Mouse (Mus musculus): ENCODE data around the gene Tsc22d1. TPM values are rescaled to one million over a fixed set of nuclear protein-coding genes. Genes with fewer than 3 reads are reported as not detected.
A peak's percentile ranks its signal among the peaks of the same experiment; 100 is the strongest.

Gene Tsc22d1
- polyA plus RNA-seq, 1 experiment from 2014 or later: 674 TPM

DNA sequence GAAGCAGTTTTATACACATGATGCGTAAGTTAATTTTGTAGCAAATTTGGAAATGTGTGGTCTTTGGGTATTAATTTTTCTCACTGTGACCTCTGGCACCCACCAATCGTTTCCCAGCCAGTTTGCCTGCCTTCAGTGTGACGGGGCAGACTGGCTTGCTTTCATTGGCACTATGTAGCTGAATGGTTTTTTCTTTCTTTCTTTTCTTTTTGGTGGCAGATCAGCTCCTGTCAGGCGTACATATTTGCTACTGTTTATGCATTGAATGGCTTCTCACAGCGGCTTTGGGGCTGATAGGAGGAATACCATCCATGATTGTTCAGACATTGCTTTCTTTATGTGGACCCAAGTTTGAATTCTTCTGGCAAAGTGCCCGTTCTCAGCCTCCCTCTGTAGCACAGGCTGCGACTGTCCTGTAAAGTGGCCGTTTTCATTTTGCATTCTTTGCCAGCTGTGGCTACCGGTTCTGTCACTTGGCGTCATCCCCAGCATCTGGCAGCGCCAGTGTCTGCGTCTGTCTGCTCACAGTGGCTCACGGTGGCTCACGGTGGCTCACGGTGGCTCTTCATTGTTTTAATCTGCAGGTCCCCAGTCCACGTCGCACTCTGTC, 38.1 kb downstream of the Tsc22d1 start:
- ATAC-seq (ENCODE audit: low FRiP score): peak; percentile 65; the same call in 1 of the 2 replicates
- 47% methylated on average over 17 of the region's 17 CpGs for WGBS
- Histone ChIP-seq H3K27ac (peak overlapping the region; percentile 70), H3K4me3 (no peak overlapping the region), H3K9me3 (no peaks in the 10 kb centered on the region), H3K4me2 (no peak overlapping the region), H3K27me3 (no peaks in the 10 kb centered on the region), H3K36me3 (peaks cover 12% of the 10 kb centered on the region), H3K4me1 (replicated peaks) (peaks cover 30% of the 10 kb centered on the region), H3K9ac (no peak overlapping the region)

DNA sequence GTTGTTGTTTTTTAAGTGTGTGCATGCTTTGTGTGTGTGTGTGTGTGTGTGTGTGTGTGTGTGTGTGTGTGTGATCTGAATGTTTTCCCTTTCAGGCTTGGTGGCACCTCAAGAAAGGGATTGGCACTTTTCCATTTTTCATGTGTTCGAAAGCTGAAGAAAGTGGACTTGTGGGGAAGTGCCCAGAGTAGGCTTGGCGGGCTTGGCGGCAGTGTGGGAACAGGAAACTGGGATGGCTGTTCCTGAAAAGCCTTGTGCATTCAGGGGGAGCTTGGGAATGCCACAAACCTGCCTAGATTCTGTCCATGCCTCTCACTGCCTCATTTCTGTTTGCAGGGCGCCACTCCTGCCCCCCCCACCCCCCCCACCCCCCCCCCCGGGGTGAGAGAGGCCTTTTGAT, 39.9 kb downstream of the Tsc22d1 start:
- Histone ChIP-seq H3K4me2 (no peak overlapping the region), H3K27ac (0 out of 2 replicates have a peak overlapping the region, but pooled peaks have one; percentile 18), H3K9ac (no peak overlapping the region), H3K27me3 (no peaks in the 10 kb centered on the region), H3K4me1 (replicated peaks) (peaks cover 28% of the 10 kb centered on the region), H3K9me3 (no peaks in the 10 kb centered on the region), H3K4me3 (no peak overlapping the region), H3K36me3 (peaks cover 15% of the 10 kb centered on the region)
- ATAC-seq (ENCODE audit: low FRiP score): no peak
- 63% methylated on average over 5 of the region's 5 CpGs for WGBS

DNA sequence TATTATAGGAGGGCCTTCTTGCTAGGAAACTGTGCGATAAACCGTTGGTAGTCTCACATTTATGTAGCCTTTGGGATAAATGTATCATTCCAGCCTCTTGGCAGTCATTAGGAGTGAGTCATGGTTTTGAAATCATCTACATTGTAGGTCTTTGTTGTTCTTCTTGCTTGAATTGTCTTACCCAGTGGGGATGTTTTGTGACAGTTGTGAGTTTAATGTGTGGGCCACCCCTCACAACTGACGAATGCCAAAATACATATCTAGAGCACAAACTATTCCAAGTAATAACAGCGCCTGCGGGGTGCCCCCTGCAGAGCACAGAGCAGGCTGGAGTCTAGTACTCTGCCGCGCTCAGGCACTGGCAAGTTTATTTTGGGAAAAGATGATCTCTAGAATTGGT, 40.4 kb downstream of the Tsc22d1 start:
- Histone ChIP-seq H3K4me1 (replicated peaks) (peaks cover 29% of the 10 kb centered on the region), H3K4me2 (no peak overlapping the region), H3K36me3 (peaks cover 14% of the 10 kb centered on the region), H3K27me3 (no peaks in the 10 kb centered on the region), H3K9ac (no peak overlapping the region), H3K9me3 (no peaks in the 10 kb centered on the region), H3K4me3 (no peak overlapping the region), H3K27ac (no peak overlapping the region)
- no peak for ATAC-seq (ENCODE audit: low FRiP score)
- WGBS: 76% methylated on average over 7 of the region's 7 CpGs

DNA sequence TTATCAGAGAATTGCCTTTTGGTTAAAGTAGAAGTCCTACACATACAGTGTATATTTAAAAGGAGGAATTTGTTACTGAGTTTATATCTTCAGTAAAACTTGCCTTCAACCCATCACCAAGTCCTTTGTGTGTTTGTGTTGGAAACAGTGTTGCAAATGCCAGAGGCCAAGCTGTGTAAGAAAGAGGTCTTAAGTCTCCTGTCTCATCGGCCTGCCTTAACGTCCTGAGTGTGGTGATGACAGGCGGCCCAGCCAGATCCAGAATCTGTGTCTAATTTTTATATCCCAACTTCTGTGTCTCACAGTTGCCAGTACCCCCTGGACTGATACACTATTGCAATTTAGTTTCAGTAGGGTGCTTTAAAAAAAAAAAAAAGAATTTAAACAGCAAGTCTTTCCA, 42.9 kb downstream of the Tsc22d1 start:
- 87% methylated on average over 3 of the region's 3 CpGs for WGBS
- H3K9me3 ChIP-seq: no peaks in the 10 kb centered on the region
- ATAC-seq (ENCODE audit: low FRiP score): no peak
- H3K4me1 ChIP-seq (replicated peaks): peaks cover 29% of the 10 kb centered on the region
- peaks cover 10% of the 10 kb centered on the region for H3K36me3 ChIP-seq
- H3K4me3 ChIP-seq: no peak overlapping the region
- H3K27me3 ChIP-seq: no peaks in the 10 kb centered on the region
- no peak overlapping the region for H3K9ac ChIP-seq
- H3K4me2 ChIP-seq: no peak overlapping the region
- no peak overlapping the region for H3K27ac ChIP-seq

DNA sequence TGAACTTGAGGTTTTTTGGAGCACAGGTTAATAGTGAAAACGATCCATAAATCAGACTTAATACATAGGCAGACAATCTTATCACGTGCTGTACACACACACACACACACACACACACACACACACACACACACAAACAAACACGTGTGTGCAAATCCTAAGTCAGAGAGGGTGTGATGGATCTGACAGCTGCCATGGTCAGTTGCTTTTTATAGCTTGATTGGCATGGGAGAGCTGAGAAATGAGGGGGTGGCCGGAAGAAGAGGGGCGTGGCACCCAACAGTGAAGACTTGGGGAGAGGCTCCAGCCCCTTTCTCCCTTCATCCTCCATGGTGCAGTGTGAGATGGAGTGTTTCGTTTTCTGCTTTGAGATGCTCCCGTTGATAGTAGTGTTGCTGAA, 45.4 kb downstream of the Tsc22d1 start:
- WGBS: 79% methylated on average over 7 of the region's 7 CpGs
- H3K4me3 ChIP-seq: no peak overlapping the region
- no peak overlapping the region for H3K4me2 ChIP-seq
- H3K27ac ChIP-seq: no peak overlapping the region
- peaks cover 24% of the 10 kb centered on the region for H3K4me1 ChIP-seq (replicated peaks)
- no peak for ATAC-seq (ENCODE audit: low FRiP score)
- no peak overlapping the region for H3K9ac ChIP-seq
- peaks cover 10% of the 10 kb centered on the region for H3K36me3 ChIP-seq
- H3K27me3 ChIP-seq: no peaks in the 10 kb centered on the region
- H3K9me3 ChIP-seq: no peaks in the 10 kb centered on the region

DNA sequence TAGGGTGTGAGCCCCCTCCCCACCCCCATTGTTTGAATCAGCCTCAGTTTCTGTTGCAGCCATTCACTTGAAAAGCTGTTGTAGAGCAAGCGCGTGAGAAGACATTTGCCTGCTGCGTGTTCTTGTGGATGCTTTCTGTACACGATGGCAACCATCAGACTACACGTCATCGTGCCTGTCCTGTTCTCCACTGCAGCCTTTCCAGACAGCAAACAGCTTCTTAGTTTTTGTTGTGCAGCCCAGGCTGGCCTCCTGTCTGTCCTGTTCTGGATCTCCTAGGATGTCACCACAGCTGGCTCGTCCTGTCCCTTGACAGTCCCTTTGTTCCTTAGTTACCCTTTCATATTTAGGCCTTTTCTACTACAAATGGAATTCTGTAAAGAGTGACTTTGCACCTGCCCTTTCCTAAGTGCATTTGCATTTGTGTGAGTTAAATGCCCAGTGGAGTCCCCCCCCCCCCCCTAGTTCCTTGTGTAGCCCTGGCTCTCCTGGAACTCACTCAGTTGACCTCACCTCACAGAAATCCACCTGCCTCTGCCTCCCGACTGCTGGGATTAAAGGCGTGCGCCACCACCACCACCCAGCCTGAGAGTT, 46.5 kb downstream of the Tsc22d1 start:
- 64% methylated on average over 10 of the region's 10 CpGs for WGBS
- Histone ChIP-seq H3K4me1 (replicated peaks) (peaks cover 31% of the 10 kb centered on the region), H3K4me2 (no peak overlapping the region)

DNA sequence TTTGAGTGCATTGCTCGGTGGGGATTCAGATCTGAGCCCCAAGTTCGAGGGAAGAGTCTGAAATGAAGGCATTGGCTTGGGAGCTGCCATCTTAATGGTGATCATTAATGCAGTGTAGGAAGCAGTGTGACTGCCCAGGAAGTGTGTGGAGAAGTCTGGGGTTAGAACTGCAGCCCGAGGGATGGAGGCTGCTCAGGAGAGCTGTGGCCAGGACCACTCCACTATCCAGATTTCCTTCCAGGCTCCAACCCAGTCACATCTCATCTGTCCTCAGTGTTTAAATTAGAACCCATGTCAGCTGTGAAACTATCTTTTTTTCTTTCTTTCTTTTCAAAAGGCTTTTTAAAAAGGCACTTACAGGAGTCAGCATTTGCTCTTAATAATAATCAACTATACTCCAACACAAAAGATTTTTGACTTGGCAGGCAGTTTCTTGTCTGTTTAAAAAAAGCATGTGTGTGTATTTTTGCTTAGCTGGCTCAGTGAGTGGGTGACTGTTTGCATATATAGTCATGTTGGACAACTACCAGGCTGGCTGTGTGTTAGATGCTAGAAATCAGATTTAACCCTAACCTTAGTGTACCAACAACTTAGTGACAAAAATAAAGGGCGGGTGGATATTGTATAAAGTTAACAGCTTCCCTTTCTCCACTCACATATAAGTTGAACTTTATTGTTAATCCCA, 48.8 kb downstream of the Tsc22d1 start:
- no peaks in the 10 kb centered on the region for H3K9me3 ChIP-seq
- peaks cover 5% of the 10 kb centered on the region for H3K36me3 ChIP-seq
- H3K27me3 ChIP-seq: no peaks in the 10 kb centered on the region
- H3K4me3 ChIP-seq: no peak overlapping the region
- no peak overlapping the region for H3K4me2 ChIP-seq
- H3K27ac ChIP-seq: no peak overlapping the region
- ATAC-seq (ENCODE audit: low FRiP score): no peak
- H3K4me1 ChIP-seq (replicated peaks): peaks cover 41% of the 10 kb centered on the region
- H3K9ac ChIP-seq: no peak overlapping the region
- WGBS: 85% methylated on average over 4 of the region's 4 CpGs

More for the DNA sequence above, 46.5 kb downstream of the Tsc22d1 start:
- ATAC-seq (ENCODE audit: low FRiP score): no peak
- peak overlapping the region; percentile 6; the same call in 1 of the 2 replicates for H3K27ac ChIP-seq
- no peaks in the 10 kb centered on the region for H3K9me3 ChIP-seq
- no peaks in the 10 kb centered on the region for H3K27me3 ChIP-seq
- H3K36me3 ChIP-seq: peaks cover 10% of the 10 kb centered on the region
- H3K4me3 ChIP-seq: no peak overlapping the region
- H3K9ac ChIP-seq: no peak overlapping the region

DNA sequence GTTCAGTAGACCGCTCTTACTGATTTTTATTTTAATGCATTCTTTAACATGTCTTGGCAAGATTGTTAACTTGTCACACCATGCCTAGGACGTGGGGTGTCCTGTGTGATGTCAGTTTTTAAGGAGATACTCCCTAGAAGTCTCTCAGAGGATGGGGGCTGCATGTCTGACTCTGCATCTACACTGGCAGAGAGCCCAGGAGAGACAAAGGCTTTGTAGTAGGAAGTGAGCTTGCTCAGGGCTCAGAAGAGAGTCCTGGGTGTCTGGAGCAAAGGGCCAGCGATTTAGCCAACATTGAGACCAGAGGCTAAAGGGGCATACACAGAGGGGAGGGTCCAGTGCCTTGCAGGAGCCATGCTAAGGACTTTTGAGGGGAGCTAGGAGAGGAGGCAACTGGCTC, 50.2 kb downstream of the Tsc22d1 start:
- peaks cover 5% of the 10 kb centered on the region for H3K36me3 ChIP-seq
- WGBS: 70% methylated on average over 3 of the region's 3 CpGs
- H3K9me3 ChIP-seq: no peaks in the 10 kb centered on the region
- H3K27me3 ChIP-seq: no peaks in the 10 kb centered on the region
- no peak overlapping the region for H3K4me2 ChIP-seq
- H3K4me3 ChIP-seq: no peak overlapping the region
- no peak for ATAC-seq (ENCODE audit: low FRiP score)
- 0 out of 2 replicates have a peak overlapping the region, but pooled peaks have one; percentile 6 for H3K27ac ChIP-seq
- H3K4me1 ChIP-seq (replicated peaks): peaks cover 46% of the 10 kb centered on the region
- no peak overlapping the region for H3K9ac ChIP-seq

DNA sequence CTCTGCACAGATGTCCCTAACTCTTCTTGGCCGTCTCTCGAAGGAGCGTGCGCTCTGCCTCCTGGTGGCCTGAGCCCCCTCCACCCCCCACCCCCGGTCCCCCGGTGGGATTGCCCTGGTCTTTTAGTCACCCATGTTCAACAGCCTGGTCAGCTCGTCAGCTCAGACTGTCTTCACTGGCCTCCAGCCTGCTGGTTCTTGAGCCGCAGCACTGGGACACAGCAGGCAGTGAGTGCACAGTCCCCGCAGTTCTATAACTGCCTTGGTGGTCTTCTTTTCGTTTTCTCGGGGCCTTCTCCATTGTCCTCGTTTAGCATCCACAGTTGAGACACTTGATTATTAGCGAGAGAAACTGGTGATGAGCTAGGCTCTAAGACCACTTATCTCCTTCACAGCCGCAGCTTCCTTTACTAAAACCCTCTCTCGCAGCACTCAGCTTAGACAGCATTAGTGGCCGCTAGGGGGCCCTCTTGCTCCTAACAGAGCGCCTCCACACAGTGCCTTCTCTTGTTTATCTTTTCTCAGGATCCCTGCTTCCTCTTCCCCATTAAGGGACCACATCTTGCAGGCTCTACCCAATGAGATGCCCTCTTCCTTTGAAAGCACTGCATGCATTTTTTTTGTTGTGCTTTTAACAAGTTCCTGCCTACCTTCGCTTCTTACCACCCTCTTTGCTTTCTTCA, 52.0 kb downstream of the Tsc22d1 start:
- no peaks in the 10 kb centered on the region for H3K27me3 ChIP-seq
- ATAC-seq (ENCODE audit: low FRiP score): peak; percentile 73
- H3K9ac ChIP-seq: peak overlapping the region; percentile 43
- no peaks in the 10 kb centered on the region for H3K9me3 ChIP-seq
- H3K4me1 ChIP-seq (replicated peaks): peaks cover 38% of the 10 kb centered on the region
- H3K4me2 ChIP-seq: 0 out of 2 replicates have a peak overlapping the region, but pooled peaks have one; percentile 15
- WGBS: 30% methylated on average over 18 of the region's 18 CpGs
- no peak overlapping the region for H3K4me3 ChIP-seq
- H3K27ac ChIP-seq: no peak overlapping the region
- peaks cover 5% of the 10 kb centered on the region for H3K36me3 ChIP-seq

DNA sequence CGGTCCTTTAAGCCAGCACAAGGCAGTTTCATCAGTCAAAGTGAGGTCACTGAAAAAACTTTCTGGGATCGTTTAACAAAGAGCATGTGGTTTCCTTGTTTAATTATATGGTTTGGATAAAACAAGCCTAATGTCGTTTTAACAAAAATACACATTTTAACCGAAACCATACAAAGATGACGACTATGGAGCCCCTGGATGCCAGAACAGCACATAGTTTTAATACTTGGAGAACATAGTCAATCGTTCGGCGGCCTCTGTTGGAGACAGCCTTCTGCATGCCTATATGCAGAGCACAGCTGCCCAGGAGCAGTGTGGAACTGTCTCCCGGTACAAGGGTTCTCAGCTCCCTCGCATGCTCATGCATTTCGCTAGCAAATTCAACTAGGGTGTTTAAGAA, 53.2 kb downstream of the Tsc22d1 start:
- H3K4me1 ChIP-seq (replicated peaks): peaks cover 38% of the 10 kb centered on the region
- no peak overlapping the region for H3K9ac ChIP-seq
- no peaks in the 10 kb centered on the region for H3K9me3 ChIP-seq
- no peaks in the 10 kb centered on the region for H3K27me3 ChIP-seq
- ATAC-seq (ENCODE audit: low FRiP score): no peak
- H3K4me2 ChIP-seq: no peak overlapping the region
- no peak overlapping the region for H3K4me3 ChIP-seq
- 85% methylated on average over 11 of the region's 11 CpGs for WGBS
- peaks cover 3% of the 10 kb centered on the region; the same call in 1 of the 2 replicates for H3K36me3 ChIP-seq
- no peak overlapping the region for H3K27ac ChIP-seq

DNA sequence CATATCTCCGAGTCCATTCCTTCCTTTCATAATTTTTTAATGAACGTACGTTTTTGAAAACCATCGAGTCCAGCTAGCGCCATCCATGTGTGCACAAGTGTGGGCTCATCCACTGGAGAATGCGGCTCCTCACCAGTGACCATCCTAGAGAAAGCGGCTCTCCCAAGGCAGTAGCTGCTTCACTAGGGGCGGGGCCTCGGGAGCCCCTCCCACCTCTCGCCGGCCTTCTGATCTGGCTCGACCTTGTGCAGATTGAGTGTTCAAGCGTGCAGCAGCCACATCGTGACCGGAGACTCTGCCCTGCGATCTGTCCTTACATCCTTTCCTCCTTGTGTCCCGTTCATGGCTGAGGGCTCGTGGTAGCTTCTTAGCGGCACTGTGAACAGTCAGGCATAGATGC, 56.5 kb downstream of the Tsc22d1 start:
- ATAC-seq (ENCODE audit: low FRiP score): no peak

DNA sequence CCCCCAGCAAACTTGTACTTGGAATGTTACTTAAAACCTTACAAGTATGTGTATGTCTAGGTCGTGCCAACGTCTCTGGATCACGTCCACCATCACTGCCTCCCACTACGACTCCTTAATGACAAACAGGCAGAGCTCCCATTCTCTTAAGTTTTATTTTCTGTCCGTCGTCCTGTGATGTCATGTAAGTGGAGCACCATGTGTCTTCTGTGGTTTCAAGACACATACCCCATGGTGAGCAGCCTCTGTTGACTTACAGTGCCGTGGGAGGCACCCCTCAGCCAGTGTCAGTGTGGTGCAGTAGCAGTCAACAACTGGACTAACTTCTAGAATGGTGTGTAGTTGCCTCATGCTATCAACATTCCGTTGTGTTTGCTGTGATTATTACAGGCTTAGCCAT, 57.7 kb downstream of the Tsc22d1 start:
- no peak overlapping the region for H3K4me2 ChIP-seq
- 84% methylated on average over 8 of the region's 8 CpGs for WGBS
- H3K27ac ChIP-seq: no peak overlapping the region
- H3K4me3 ChIP-seq: no peak overlapping the region
- peaks cover 8% of the 10 kb centered on the region; the same call in 1 of the 2 replicates for H3K4me1 ChIP-seq (replicated peaks)
- no peaks in the 10 kb centered on the region for H3K27me3 ChIP-seq
- no peak for ATAC-seq (ENCODE audit: low FRiP score)
- peaks cover 3% of the 10 kb centered on the region; the same call in 1 of the 2 replicates for H3K36me3 ChIP-seq
- no peak overlapping the region for H3K9ac ChIP-seq
- no peaks in the 10 kb centered on the region for H3K9me3 ChIP-seq

More for the DNA sequence above, 56.5 kb downstream of the Tsc22d1 start:
- Histone ChIP-seq H3K27ac (no peak overlapping the region), H3K4me1 (replicated peaks) (peaks cover 18% of the 10 kb centered on the region), H3K4me3 (no peak overlapping the region), H3K4me2 (no peak overlapping the region), H3K9ac (no peak overlapping the region), H3K36me3 (peaks cover 3% of the 10 kb centered on the region; the same call in 1 of the 2 replicates), H3K9me3 (no peaks in the 10 kb centered on the region), H3K27me3 (no peaks in the 10 kb centered on the region)
- 75% methylated on average over 19 of the region's 19 CpGs for WGBS
